Mouse (Mus musculus): ENCODE measurements around the gene Zfp865. TPM values are rescaled to one million over a fixed set of nuclear protein-coding genes. Genes with fewer than 3 reads are reported as not detected.

Gene Zfp865
- total RNA-seq (2021), result 10 to 100 TPM; 36.3 to 40.3 TPM
- long read RNA-seq, experiment 1, partial matches to known transcripts, result 1 of 2 reads
- long read RNA-seq, experiment 1, other reads (novel, unspliced or antisense), result 0 of 2 reads
- long read RNA-seq, experiment 2, partial matches to known transcripts, result 2 of 5 reads
- long read RNA-seq, experiment 2, other reads (novel, unspliced or antisense), result 0 of 5 reads

GRCm38 (mm10) chr7:5020000-5020681, at the start of gene Zfp865, which contains the start of gene Ccdc106:
Gene Zfp865, plus strand, starts transcription at chr7:5020376.
Gene Ccdc106, plus strand, starts transcription at chr7:5020553.
- peak; percentile 99 for DNase-seq (ENCODE audit: extremely low spot score in 1 of 2, low spot score in 2 of 2)
- Histone ChIP-seq H3K4me3 (peak within 1 kb of the TSS; percentile 76), H3K27ac (peak within 1 kb of the TSS; percentile 96)
- TF ChIP-seq CTCF (IDR thresholded peaks at IDR 0.05), result no peak; the same call in 1 of the 2 replicates
- intact Hi-C loops (cut with DNase I), result loop anchor here (2.0 kb wide), 2 partner anchors 17 to 41 kb away; no protein-coding TSS in a partner anchor

- Histone ChIP-seq H3K4me3 (no peak within 1 kb of the TSS), H3K27ac (no peak within 1 kb of the TSS)
- TF ChIP-seq CTCF (IDR thresholded peaks at IDR 0.05), result no peak
- intact Hi-C loops (cut with DNase I), result no loop called here
- no peak for DNase-seq (ENCODE audit: extremely low spot score in 1 of 2, low spot score in 2 of 2)
Measured at GRCm38 (mm10) chr7:4971068-4971467, 49.1 kb upstream of the Zfp865 start, which contains the start of gene Sbk3. Gene Sbk3, minus strand, starts transcription at chr7:4971168.

- DNase-seq (ENCODE audit: extremely low spot score in 1 of 2, low spot score in 2 of 2), result no peak
- Histone ChIP-seq H3K27ac (no peak overlapping the region), H3K4me3 (no peak overlapping the region)
- no peak for TF ChIP-seq CTCF (IDR thresholded peaks at IDR 0.05)
- intact Hi-C loops (cut with DNase I), result no loop called here
Measured at GRCm38 (mm10) chr7:4971710-4972109, 48.5 kb upstream of the Zfp865 start.

- no peak overlapping the region for H3K27ac ChIP-seq
- H3K4me3 ChIP-seq, result no peak overlapping the region
- no peak for TF ChIP-seq CTCF (IDR thresholded peaks at IDR 0.05)
- intact Hi-C loops (cut with DNase I), result no loop called here
- no peak for DNase-seq (ENCODE audit: extremely low spot score in 1 of 2, low spot score in 2 of 2)
Measured at GRCm38 (mm10) chr7:4972321-4973047, 47.7 kb upstream of the Zfp865 start.

- Histone ChIP-seq H3K27ac (no peak overlapping the region), H3K4me3 (no peak overlapping the region)
- no peak for TF ChIP-seq CTCF (IDR thresholded peaks at IDR 0.05)
- intact Hi-C loops (cut with DNase I), result no loop called here
- DNase-seq (ENCODE audit: extremely low spot score in 1 of 2, low spot score in 2 of 2), result no peak
Measured at GRCm38 (mm10) chr7:4975455-4975854, 44.7 kb upstream of the Zfp865 start.

- no peak; the same call in 1 of the 2 replicates for TF ChIP-seq CTCF (IDR thresholded peaks at IDR 0.05)
- DNase-seq (ENCODE audit: extremely low spot score in 1 of 2, low spot score in 2 of 2), result no peak
- no peak overlapping the region for H3K27ac ChIP-seq
- intact Hi-C loops (cut with DNase I), result no loop called here
- no peak overlapping the region for H3K4me3 ChIP-seq
Measured at GRCm38 (mm10) chr7:4976832-4977231, 43.3 kb upstream of the Zfp865 start.

- H3K27ac ChIP-seq, result no peak overlapping the region
- no peak for DNase-seq (ENCODE audit: extremely low spot score in 1 of 2, low spot score in 2 of 2)
- no peak for TF ChIP-seq CTCF (IDR thresholded peaks at IDR 0.05)
- H3K4me3 ChIP-seq, result no peak overlapping the region
- intact Hi-C loops (cut with DNase I), result no loop called here
Measured at GRCm38 (mm10) chr7:4988250-4988649, 31.9 kb upstream of the Zfp865 start.

- Histone ChIP-seq H3K27ac (no peak overlapping the region), H3K4me3 (no peak overlapping the region)
- intact Hi-C loops (cut with DNase I), result no loop called here
- no peak for DNase-seq (ENCODE audit: extremely low spot score in 1 of 2, low spot score in 2 of 2)
- no peak for TF ChIP-seq CTCF (IDR thresholded peaks at IDR 0.05)
Measured at GRCm38 (mm10) chr7:4993347-4993998, 26.7 kb upstream of the Zfp865 start.

- Histone ChIP-seq H3K27ac (no peak overlapping the region), H3K4me3 (no peak overlapping the region)
- TF ChIP-seq CTCF (IDR thresholded peaks at IDR 0.05), result no peak
- peak in 1 of 2 experiments; percentile 31 for DNase-seq (ENCODE audit: extremely low spot score in 1 of 2, low spot score in 2 of 2)
- intact Hi-C loops (cut with DNase I), result no loop called here
Measured at GRCm38 (mm10) chr7:4993999-4994788, 26.0 kb upstream of the Zfp865 start.

- Histone ChIP-seq H3K4me3 (peak overlapping the region; percentile 88), H3K27ac (peak overlapping the region; percentile 91)
- TF ChIP-seq CTCF (IDR thresholded peaks at IDR 0.05), result no peak
- DNase-seq (ENCODE audit: extremely low spot score in 1 of 2, low spot score in 2 of 2), result no peak
- intact Hi-C loops (cut with DNase I), result loop anchor here (1.0 to 5.0 kb wide), 4 partner anchors 19 to 447 kb away; partner anchors contain the start of genes Fiz1, Zfp524 and Zfp580
Measured at GRCm38 (mm10) chr7:4995268-4996002, 24.7 kb upstream of the Zfp865 start.
